Mouse (Mus musculus) megakaryocyte, embryonic 14.5 days (primary cell): ENCODE measurements around the gene Ifnar1.

Source experiments
- FLI1 ChIP-seq: IDR thresholded peaks from 2 replicates; pipeline ENCODE4 v1.6.1; 2012; ENCODE audit warnings: low read length, inconsistent platforms, mixed read lengths
- GATA1 ChIP-seq: IDR thresholded peaks from 3 replicates; pipeline ENCODE4 v1.6.1; 2012; ENCODE audit warnings: mixed read lengths, low read length, inconsistent platforms, borderline replicate concordance

- no peak for TF ChIP-seq GATA1
- TF ChIP-seq FLI1, result no peak
Observed at GRCm38 (mm10) chr16:91444847-91445246, 40.2 kb upstream of the Ifnar1 start.
